Mouse (Mus musculus) gastrocnemius, postnatal 36 days (tissue): ENCODE results near the gene Tbc1d14. TPM values are rescaled to one million over a fixed set of nuclear protein-coding genes. Genes with fewer than 3 reads are reported as not detected.

Experiments used
- DNase-seq, 2 experiments: peaks; one replicate each; pipeline ENCODE4 v3.0.0; 2022
- intact Hi-C: fragments of 180-260 bp; cut with DNase I; formaldehyde crosslinking; loops from one replicate; pipeline ENCODE4 v1.15.1; 2025
- total RNA-seq, 2 experiments: library from RNA; stranded (reverse); gene quantifications; 2 replicates each; pipeline ENCODE4 v1.2.3; 2021

Gene Tbc1d14
- total RNA-seq, 2 experiments from 2014 or later: 10.4 to 13.3 TPM

- no peak for DNase-seq
- intact Hi-C loops: no loop called here
Observed at GRCm38 (mm10) chr5:36522782-36523181, 70.3 kb downstream of the Tbc1d14 start.

GRCm38 (mm10) chr5:36519751-36520150 is 73.3 kb downstream of the Tbc1d14 start:
- intact Hi-C loops: no loop called here
- DNase-seq: no peak

GRCm38 (mm10) chr5:36517596-36517995 is 75.5 kb downstream of the Tbc1d14 start:
- no peak for DNase-seq
- intact Hi-C loops: no loop called here

GRCm38 (mm10) chr5:36515558-36515957 is 77.5 kb downstream of the Tbc1d14 start:
- no peak for DNase-seq
- intact Hi-C loops: no loop called here

- intact Hi-C loops: no loop called here
- no peak for DNase-seq
Observed at GRCm38 (mm10) chr5:36515126-36515525, 78.0 kb downstream of the Tbc1d14 start.

GRCm38 (mm10) chr5:36510956-36511355 is 82.1 kb downstream of the Tbc1d14 start:
- DNase-seq: no peak

GRCm38 (mm10) chr5:36508351-36508750 is 84.7 kb downstream of the Tbc1d14 start:
- intact Hi-C loops: no loop called here
- no peak for DNase-seq

More at GRCm38 (mm10) chr5:36510956-36511355, 82.1 kb downstream of the Tbc1d14 start:
- intact Hi-C loops: no loop called here

GRCm38 (mm10) chr5:36505643-36506042 is 87.4 kb downstream of the Tbc1d14 start:
- intact Hi-C loops: no loop called here
- no peak for DNase-seq

- intact Hi-C loops: no loop called here
- no peak for DNase-seq
Observed at GRCm38 (mm10) chr5:36505235-36505634, 87.8 kb downstream of the Tbc1d14 start.

GRCm38 (mm10) chr5:36494709-36495108 is 98.4 kb downstream of the Tbc1d14 start:
- DNase-seq: no peak
- intact Hi-C loops: no loop called here

- DNase-seq: no peak
- intact Hi-C loops: no loop called here
Observed at GRCm38 (mm10) chr5:36493919-36494318, 99.2 kb downstream of the Tbc1d14 start.

GRCm38 (mm10) chr5:36489225-36489624 is 103.9 kb downstream of the Tbc1d14 start:
- intact Hi-C loops: no loop called here

GRCm38 (mm10) chr5:36485306-36485705 is 107.8 kb downstream of the Tbc1d14 start:
- DNase-seq: no peak
- intact Hi-C loops: no loop called here

More at GRCm38 (mm10) chr5:36489225-36489624, 103.9 kb downstream of the Tbc1d14 start:
- DNase-seq: no peak

GRCm38 (mm10) chr5:36484171-36484990 is 108.7 kb downstream of the Tbc1d14 start, which contains the start of the genes Tada2b and Ccdc96:
TSS of gene Tada2b (minus strand) at chr5:36484285.
TSS of gene Ccdc96 (plus strand) at chr5:36484588.
- DNase-seq: peak; percentile 94 to 96
- intact Hi-C loops: loop anchor here (5.0 kb wide), 1 partner anchor 98 kb away; no protein-coding TSS in a partner anchor

GRCm38 (mm10) chr5:36483203-36484101 is 109.6 kb downstream of the Tbc1d14 start:
- peak; percentile 46 to 56 for DNase-seq
- intact Hi-C loops: loop anchor here (5.0 kb wide), 1 partner anchor 99 kb away; no protein-coding TSS in a partner anchor

GRCm38 (mm10) chr5:36481114-36481513 is 112.0 kb downstream of the Tbc1d14 start:
- intact Hi-C loops: loop anchor here (5.0 kb wide), 1 partner anchor 101 kb away; no protein-coding TSS in a partner anchor
- no peak for DNase-seq

GRCm38 (mm10) chr5:36480398-36480797 is 112.7 kb downstream of the Tbc1d14 start:
- intact Hi-C loops: loop anchor here (5.0 kb wide), 1 partner anchor 102 kb away; no protein-coding TSS in a partner anchor
- DNase-seq: no peak

- DNase-seq: no peak
- intact Hi-C loops: loop anchor here (5.0 kb wide), 1 partner anchor 103 kb away; no protein-coding TSS in a partner anchor
Observed at GRCm38 (mm10) chr5:36479735-36480134, 113.3 kb downstream of the Tbc1d14 start.

- DNase-seq: no peak
- intact Hi-C loops: no loop called here
Observed at GRCm38 (mm10) chr5:36478540-36479420, 114.3 kb downstream of the Tbc1d14 start.

- DNase-seq: no peak
- intact Hi-C loops: no loop called here
Observed at GRCm38 (mm10) chr5:36477486-36477885, 115.6 kb downstream of the Tbc1d14 start.
